Mouse (Mus musculus) limb, embryonic 14.5 days (tissue): Measurements from ENCODE around the gene Gm47791. TPM values are rescaled to one million over a fixed set of nuclear protein-coding genes. Genes with fewer than 3 reads are reported as not detected.
A peak's percentile ranks its signal among the peaks of the same experiment; 100 is the strongest.

Experiments
- ATAC-seq: fragments of 200-750 bp; cut with Nextera tagmentation; 2 replicates; pipeline ENCODE4 v1.8.0; 2017; ENCODE audit warnings: low read depth, moderate number of reproducible peaks, moderate TSS enrichment; ENCODE audit not compliant: low FRiP score
- DNase-seq: peaks from one replicate; pipeline ENCODE4 v3.0.0-alpha.2; 2015; ENCODE audit warnings: low spot score
- H3K27ac ChIP-seq: fragments of 300-500 bp; sonication (generic); replicated peaks from 2 replicates; pipeline ENCODE4 v1.5.1; 2014; ENCODE audit warnings: low read depth, mild to moderate bottlenecking, low read length, moderate library complexity, mixed read lengths
- H3K27me3 ChIP-seq: fragments of 300-500 bp; sonication (generic); 2 replicates; pipeline ENCODE4 v1.6.1; 2014; ENCODE audit warnings: low read length, mixed read lengths; ENCODE audit not compliant: control insufficient read depth, insufficient read depth
- H3K36me3 ChIP-seq: fragments of 300-500 bp; sonication (generic); 2 replicates; pipeline ENCODE4 v1.6.1; 2014; ENCODE audit warnings: mild to moderate bottlenecking, low read length, moderate library complexity, mixed read lengths; ENCODE audit not compliant: control insufficient read depth, insufficient read depth
- H3K4me1 ChIP-seq: fragments of 300-500 bp; sonication (generic); 2 replicates; pipeline ENCODE4 v1.6.1; 2014; ENCODE audit warnings: antibody characterized with exemption, low read length, mixed read lengths; ENCODE audit not compliant: control insufficient read depth, insufficient read depth
- H3K4me2 ChIP-seq: fragments of 300-500 bp; sonication (generic); replicated peaks from 2 replicates; pipeline ENCODE4 v1.6.1; 2014; ENCODE audit warnings: low read depth, mild to moderate bottlenecking, low read length, moderate library complexity; ENCODE audit not compliant: severe bottlenecking
- H3K4me3 ChIP-seq: fragments of 300-500 bp; sonication (generic); replicated peaks from 2 replicates; pipeline ENCODE4 v1.5.1; 2014; ENCODE audit warnings: low read length
- H3K9ac ChIP-seq: fragments of 300-500 bp; sonication (generic); 2 replicates; pipeline ENCODE4 v1.6.1; 2014; ENCODE audit warnings: mild to moderate bottlenecking, low read depth, low read length, moderate library complexity; ENCODE audit not compliant: severe bottlenecking
- H3K9me3 ChIP-seq: fragments of 300-500 bp; sonication (generic); 2 replicates; pipeline ENCODE4 v1.6.1; 2016; ENCODE audit warnings: low read length; ENCODE audit not compliant: control insufficient read depth
- POLR2A ChIP-seq: fragments of 200-500 bp; IDR thresholded peaks from 2 replicates; pipeline ENCODE4 v1.8.0; 2012; ENCODE audit warnings: inconsistent platforms, mild to moderate bottlenecking, moderate library complexity, borderline replicate concordance; ENCODE audit not compliant: insufficient read depth, insufficient read length; ENCODE audit errors: extremely low read depth
- WGBS: fragments of 180-500 bp; shearing (Covaris S2); extraction: QIAGEN DNeasy Blood & Tissue Kit; methylation state at CpG from one replicate; pipeline ENCODE4 v1.1.7; 2014; 5-methylcytosine and 5-hydroxymethylcytosine counted together
- polyA plus RNA-seq, 2 experiments: library from polyadenylated mRNA; depleted of rRNA in 1 of 2; stranded (reverse) in 1 of 2; unstranded in 1 of 2; fragments of >200 nt; fragmentation: Nextera tagmentation in 1 of 2; extraction: Ambion mirVana in 1 of 2; gene quantifications; 2 replicates each; pipeline versions ENCODE4 v1.2.1 to v1.2.3; 2012 to 2014

Gm47791 gene
- polyA plus RNA-seq, 2 experiments = not detected

DNA sequence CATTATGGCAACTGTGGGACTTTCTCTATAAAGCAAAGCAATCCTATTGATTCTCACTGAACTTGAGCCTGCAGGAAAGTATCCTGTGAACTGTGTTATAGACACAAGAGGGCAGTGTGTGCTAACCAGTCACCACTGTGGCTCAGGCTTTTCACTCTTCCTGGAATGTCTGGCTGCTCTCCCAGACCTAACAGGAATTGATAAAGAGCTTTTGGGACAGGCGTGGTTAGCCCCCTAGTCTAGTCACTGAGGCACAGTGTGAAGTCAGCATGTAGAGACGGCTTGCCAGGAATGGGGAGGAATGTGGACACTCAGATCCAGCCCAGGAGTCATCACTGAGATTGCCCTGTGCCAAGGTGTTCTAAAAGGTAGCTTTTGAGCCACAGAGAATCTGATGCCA is 16.4 kb upstream of the Gm47791 start:
- ATAC-seq = peak; percentile 85
- Histone ChIP-seq H3K27ac (no peak overlapping the region), H3K4me2 (no peak overlapping the region), H3K4me3 (no peak overlapping the region), H3K4me1 (0 out of 2 replicates have a peak, but pooled peaks cover 5% of the 10 kb centered on the region), H3K27me3 (no peaks in the 10 kb centered on the region), H3K9ac (no peak overlapping the region), H3K36me3 (no peaks in the 10 kb centered on the region), H3K9me3 (no peaks in the 10 kb centered on the region; the same call in 1 of the 2 replicates)
- 4% methylated on average over 2 of the region's 2 CpGs for WGBS
- peak; percentile 95 for DNase-seq
- no peak for TF ChIP-seq POLR2A

- Histone ChIP-seq H3K36me3 (no peaks in the 10 kb centered on the region), H3K4me2 (no peak overlapping the region), H3K4me1 (0 out of 2 replicates have a peak, but pooled peaks cover 5% of the 10 kb centered on the region), H3K9ac (no peak overlapping the region), H3K27ac (no peak overlapping the region), H3K27me3 (no peaks in the 10 kb centered on the region), H3K4me3 (no peak overlapping the region), H3K9me3 (no peaks in the 10 kb centered on the region; the same call in 1 of the 2 replicates)
- 62% methylated on average over 6 of the region's 6 CpGs for WGBS
- ATAC-seq (no peak), DNase-seq (peak; percentile 24)
- no peak for TF ChIP-seq POLR2A
Measured at GRCm38 (mm10) chr1:82785546-82785945, 14.5 kb upstream of the Gm47791 start.

GRCm38 (mm10) chr1:82783559-82783958 is 12.5 kb upstream of the Gm47791 start:
- ATAC-seq (no peak), DNase-seq (no peak)
- Histone ChIP-seq H3K4me2 (no peak overlapping the region), H3K9ac (no peak overlapping the region), H3K4me1 (0 out of 2 replicates have a peak, but pooled peaks cover 5% of the 10 kb centered on the region), H3K9me3 (no peaks in the 10 kb centered on the region), H3K27ac (no peak overlapping the region), H3K36me3 (no peaks in the 10 kb centered on the region), H3K27me3 (no peaks in the 10 kb centered on the region), H3K4me3 (no peak overlapping the region)
- TF ChIP-seq POLR2A = no peak
- 78% methylated on average over 3 of the region's 3 CpGs for WGBS

DNA sequence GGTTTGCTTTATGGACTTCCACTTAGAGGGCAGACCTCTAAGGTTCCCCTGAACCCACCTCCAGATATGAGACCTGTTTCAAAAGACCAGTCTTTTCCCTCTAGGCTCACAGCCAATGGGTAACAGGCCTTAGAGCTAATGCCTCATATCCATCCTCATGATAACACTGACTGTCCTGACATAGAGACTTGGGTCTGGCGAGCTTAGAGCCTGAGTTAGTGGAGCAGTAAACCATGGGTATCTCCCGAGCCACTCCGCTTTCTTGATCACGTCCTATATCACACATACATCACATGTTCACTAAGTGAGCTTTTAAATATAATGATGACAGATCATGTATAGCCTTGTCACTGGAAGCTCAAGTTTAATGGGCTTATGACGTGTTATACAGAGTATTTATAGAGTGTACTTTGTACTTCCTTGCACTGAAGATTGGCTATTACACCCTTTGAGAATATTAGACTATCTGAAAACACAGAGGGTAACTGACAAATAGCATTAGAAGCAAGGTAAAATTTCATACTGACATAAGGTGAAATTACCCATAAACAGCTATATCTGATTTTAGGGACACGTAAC is 8.4 kb upstream of the Gm47791 start:
- no peaks in the 10 kb centered on the region for H3K9me3 ChIP-seq
- no peaks in the 10 kb centered on the region for H3K36me3 ChIP-seq
- H3K27ac ChIP-seq = no peak overlapping the region
- DNase-seq (no peak), ATAC-seq (no peak)
- H3K4me2 ChIP-seq = no peak overlapping the region
- H3K4me3 ChIP-seq = no peak overlapping the region
- H3K9ac ChIP-seq = no peak overlapping the region
- TF ChIP-seq POLR2A = no peak
- WGBS = 81% methylated on average over 6 of the region's 6 CpGs
- no peaks in the 10 kb centered on the region for H3K4me1 ChIP-seq
- H3K27me3 ChIP-seq = no peaks in the 10 kb centered on the region

- no peaks in the 10 kb centered on the region for H3K4me1 ChIP-seq
- ATAC-seq (no peak), DNase-seq (no peak)
- no peak overlapping the region for H3K4me2 ChIP-seq
- no peaks in the 10 kb centered on the region for H3K27me3 ChIP-seq
- no peak for TF ChIP-seq POLR2A
- H3K4me3 ChIP-seq = no peak overlapping the region
- H3K9ac ChIP-seq = no peak overlapping the region
- H3K27ac ChIP-seq = no peak overlapping the region
- 86% methylated on average over 4 of the region's 4 CpGs for WGBS
- no peaks in the 10 kb centered on the region for H3K9me3 ChIP-seq
- no peaks in the 10 kb centered on the region for H3K36me3 ChIP-seq
Measured at GRCm38 (mm10) chr1:82775293-82775692, 4.2 kb upstream of the Gm47791 start.
